Mouse (Mus musculus): Measurements from ENCODE around the gene Lrrk1.

Lrrk1 gene

DNA sequence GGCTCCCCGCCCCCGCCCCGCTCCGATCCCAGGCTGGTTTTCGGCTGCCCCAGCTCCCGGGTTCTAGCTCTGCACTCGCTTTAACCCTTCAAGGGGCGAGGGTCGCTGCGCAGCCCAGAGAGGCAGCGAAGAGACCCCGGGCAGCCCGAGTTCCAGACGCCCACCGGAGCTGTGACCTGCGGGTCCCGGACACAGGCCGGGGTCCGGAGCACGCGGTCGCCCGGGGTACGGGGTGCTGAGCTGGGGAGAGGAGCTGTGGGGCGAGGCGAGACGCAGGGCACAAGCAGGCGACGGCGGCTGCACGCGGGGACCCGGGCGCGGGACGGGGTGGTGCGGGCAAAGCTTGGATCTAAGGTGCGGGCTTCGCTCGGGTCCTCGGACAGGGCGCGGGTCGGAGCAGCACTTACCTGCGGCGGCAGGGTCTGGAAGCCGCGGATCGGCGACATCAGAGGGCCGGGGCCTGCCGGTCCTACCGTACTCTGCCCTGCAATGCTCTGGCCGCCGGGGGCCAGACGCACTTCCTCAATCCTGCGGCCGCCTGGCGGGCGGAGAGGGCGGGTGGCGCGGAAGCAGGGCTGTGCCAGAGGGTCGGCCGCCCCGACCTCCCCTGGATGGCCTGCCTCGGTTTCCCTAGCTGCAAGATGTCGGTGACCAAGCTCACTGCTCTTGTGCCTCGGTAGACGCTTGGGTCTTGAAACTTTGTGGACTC lies at the start of gene Lrrk1:
Gene Lrrk1 (minus strand): TSS at position 538 of the 709 bp plus-strand sequence.
- peak; percentile 82 to 83 for DNase-seq

DNA sequence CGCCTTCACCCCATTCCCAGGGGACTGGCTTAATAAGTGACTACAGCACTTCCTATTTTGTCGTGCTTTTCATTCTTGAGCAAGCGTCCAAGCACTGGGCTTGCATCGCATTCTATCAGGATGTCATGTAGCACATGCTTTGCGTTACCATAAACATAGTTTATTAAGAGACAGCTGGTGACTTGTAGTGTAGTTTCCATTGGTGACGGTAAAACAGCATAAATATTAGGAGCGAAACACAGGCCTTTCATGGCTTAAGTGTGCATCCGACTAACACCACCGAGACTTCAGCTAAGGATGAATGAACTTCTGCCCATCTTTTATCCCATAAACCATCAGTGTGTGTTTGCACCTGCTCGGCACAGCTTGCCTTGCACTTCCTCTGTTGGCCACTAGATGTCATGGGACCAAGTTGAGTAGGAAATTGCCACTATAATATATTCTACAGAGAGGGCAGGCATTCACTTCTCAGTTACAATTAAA lies 46.3 kb upstream of the Lrrk1 start:
- DNase-seq, result peak; percentile 57 to 74

DNA sequence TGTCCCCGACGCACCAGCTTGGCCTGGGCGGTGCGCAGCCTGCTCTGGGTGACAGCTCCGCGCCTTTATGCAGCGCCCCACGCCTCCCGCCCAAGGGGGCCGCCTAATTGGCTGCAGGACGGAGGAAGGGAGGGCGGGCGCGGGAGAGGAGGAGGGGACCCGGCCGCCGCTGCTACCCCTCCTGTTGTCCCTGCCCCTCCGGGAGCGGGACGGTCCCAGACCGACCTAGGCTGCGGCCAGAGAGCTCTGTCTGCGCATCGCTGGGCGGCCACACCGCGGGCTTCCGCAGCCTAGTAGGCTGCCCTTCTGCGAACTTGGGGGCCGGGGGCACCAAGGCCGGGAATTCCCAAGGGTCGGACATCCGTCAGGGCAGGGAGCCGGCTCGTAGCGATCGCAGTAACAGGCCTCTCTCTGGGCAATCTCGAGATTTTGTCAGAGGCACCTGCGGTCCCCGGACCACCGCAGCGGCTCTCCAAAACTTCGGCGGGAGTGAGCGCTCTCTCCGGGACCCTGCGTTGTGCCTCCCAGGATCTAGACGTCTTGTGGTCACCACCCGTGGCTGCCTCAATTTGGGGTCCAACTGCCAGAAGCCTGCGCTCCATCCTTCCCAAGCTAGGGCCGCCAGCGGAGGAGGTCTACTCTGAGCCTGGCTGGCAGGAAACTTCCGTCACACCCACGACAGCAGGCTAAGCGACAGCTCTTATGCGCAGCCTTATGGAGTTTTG lies 39.4 kb upstream of the Lrrk1 start, which contains the start of gene Aldh1a3:
Gene Aldh1a3 (minus strand): TSS at position 81 of the 725 bp plus-strand sequence.
- DNase-seq, result peak; percentile 53 to 73

DNA sequence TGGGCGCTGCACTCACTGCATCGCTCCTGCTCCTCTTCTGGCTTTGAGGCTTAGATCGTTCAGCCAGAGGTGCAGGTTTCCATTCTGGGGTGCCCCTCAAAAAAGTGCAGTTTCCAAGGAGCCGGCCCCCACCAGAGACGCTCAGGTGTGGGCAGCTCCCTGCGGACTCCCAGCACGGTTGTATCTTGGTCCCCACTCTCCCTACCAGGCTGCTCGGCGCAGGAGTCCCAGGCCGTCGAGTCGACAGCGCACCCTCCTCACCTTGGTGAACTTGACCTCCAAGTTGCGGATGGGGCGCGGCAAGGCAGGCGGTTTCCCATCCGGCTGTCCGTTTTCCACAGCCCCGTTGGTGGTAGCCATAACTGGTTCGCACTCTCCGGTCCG lies 38.9 kb upstream of the Lrrk1 start:
- no peak for DNase-seq

DNA sequence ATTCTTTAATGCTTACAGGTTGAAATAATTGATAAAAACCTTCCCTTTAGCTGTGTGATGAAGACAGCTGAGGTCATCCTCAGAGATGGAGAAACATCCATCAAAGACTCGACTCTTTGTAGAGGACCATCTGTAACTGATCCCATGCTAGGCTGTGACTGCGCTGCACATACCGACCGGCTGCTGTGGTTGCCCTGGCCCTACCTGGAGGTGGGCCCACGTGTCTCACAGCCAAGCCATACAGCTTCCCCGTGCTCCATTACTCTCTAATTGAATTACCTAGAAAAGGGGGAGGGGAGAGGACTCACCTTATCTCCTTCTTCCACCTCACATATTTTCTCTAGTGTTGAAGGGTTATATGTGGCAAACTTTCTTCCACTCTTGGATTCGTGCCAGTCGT lies 33.8 kb upstream of the Lrrk1 start:
- no peak for DNase-seq

DNA sequence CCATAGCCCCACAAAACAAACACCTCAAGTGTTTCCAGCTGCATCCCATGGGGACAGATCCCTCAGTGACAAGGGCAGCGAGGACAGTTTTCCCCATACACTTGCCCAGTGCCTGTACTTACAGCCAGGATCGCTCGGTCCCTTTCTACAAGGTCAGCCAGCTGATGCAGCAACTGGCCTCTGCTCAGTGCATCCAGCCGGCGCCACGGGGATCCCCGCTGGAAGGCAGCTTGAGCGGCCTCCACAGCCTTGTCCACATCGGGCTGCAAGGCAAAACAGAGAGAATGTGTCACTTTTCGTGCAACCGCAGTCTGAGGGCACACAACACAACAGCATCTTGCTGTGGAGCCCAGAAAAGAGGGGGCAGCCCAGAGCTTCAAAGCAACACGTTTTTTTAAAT lies 30.8 kb upstream of the Lrrk1 start:
- no peak for DNase-seq

DNA sequence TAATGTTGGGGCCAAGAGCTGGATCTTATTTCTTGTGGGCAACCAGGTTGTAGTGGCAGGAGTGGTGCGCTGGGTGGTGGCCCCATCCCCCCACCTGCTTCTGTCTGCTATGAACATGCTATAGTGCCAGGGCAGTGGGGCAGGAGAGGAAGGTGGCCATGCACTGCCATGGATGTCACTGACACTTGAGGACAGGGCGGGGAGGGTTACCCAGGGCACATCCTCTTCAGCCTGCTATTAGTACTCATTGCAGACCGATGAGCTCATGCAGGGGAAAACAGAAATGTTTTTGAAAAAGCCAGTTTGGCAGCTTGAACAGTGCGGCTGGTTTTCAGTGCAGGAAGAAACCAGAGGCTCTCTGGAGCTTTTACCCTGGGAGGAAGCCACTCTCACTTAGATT lies 28.7 kb upstream of the Lrrk1 start:
- no peak for DNase-seq

DNA sequence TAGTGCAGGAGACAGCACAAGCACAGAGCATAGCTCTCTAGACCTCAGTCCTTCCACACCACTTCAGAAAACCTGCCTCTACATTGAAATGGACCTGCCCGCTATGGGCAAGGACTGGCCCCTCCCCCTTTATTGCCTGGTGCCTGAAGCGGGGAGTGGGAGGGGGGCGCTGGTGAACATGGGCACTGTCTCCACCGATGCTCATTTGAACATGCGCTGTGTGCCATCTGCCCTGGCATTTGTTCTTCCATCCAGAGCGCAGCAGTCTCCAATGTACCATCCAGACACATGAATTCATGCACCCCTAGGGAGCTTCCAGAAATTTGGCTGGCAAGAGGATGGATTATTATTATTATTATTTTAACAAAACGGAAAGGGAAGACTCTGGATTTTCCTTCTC lies 24.9 kb upstream of the Lrrk1 start:
- no peak for DNase-seq

DNA sequence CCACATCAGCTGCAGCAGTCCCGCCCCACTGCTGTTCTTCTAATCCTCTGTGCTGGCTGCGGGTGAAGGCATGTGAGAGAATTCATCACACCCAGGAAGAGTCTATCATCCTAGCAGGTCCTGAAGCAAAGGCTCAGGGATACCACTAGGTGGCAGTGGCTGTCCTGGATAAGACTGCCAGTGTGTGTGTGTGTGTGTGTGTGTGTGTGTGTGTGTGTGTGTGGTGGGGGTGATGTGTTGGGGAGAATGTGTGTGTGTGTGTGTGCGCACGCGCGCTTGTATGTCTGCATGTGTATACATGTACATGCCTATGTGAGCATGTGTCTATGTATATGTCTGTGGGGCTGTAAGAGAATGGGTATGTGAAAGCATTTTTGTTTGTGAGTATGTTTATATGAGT lies 21.3 kb upstream of the Lrrk1 start:
- DNase-seq, result peak; percentile 35 to 39

DNA sequence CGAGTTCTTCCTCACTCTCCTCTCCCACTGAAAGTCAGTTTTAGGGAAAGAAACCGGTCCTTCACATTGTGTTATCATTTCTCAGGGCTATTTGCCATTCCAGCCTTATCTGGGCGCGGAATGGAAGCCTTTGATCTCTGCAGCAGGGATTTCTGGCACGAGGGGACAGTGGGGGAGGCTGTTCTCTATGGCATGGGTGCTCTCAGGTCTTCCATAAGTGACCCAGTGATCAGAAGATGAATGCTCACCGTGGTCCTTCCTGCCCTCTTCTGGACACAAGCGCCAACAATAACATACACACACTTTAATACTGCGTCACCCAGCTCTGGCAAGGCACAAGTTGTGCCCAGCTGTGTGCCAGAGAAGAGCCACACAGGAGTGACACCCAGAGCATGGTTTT lies 18.8 kb upstream of the Lrrk1 start:
- no peak for DNase-seq

DNA sequence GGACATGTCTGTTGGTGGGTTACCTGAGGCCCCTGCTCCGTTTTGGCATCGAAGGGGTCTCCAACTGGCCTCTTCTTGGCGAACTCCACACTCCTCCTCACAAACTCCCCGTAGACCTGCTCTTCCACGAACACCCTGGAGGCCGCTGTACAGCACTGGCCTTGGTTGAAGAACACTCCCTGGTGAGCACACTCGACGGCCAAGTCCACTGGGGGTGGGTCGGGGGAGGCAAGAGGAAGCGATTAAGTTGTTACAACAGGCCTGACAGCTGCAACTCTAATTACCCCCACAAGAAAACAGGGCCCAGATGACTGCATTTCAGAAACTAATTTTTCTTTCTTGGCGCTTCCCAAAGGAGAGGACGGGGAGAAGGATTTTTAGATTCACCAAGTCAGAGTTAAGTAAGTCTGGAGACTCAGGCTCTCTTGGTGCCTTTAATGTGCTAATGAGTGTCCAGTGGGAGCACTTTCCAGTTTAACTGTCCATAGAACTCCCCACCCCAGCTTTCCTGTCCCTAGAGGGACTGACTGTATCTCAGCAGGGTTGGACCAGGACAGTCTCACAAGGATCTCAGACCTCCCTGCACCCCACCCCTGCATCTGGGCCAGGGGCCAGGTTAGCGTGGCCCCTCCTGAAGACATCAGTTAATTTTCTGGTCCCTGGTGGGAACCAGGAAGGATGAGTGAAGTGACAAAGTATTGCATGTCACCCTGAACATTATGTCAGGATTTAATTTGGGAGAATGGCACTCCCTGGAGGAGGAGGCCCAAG lies 18.0 kb upstream of the Lrrk1 start:
- peak in 1 of 2 experiments; percentile 77 for DNase-seq

DNA sequence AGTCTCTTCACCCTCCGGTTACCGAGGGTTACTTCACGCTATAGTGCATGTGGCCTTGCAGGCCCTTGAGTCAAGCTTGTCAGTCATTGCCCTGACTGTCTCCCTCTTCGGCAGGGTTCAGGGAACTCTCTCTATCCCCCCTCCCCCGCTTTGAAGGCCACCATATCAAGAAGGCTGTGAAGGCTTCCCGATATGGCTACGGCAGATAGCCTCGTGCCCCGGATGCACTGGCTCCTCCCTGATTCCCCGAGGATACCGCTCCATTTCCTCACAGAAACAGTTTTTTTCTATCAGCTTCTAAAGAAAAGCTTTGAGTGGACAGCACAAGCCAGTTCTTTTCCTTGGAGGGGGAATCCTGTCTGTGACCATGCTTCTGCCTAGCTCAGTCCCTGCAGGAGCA lies 17.4 kb upstream of the Lrrk1 start:
- DNase-seq, result no peak

DNA sequence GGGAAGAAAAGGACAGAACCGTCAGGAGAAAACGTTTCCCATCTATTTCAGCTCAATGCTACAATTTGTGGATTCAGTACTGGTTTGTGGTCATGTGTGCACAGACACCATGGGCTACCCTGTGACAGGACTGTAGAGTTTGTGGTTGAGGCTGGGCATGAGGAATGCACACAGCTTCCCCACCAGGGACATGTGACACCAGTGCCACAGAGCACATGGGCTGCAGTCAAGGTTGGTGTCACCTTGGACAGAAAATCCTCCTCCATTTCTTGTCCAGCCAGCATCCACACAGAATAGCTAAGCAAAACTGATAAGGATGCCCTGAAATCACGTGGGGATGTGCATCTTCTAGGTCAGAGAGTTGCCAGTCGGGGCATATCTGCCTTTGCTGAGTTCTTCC lies 16.7 kb upstream of the Lrrk1 start:
- DNase-seq, result peak in 1 of 2 experiments; percentile 7

DNA sequence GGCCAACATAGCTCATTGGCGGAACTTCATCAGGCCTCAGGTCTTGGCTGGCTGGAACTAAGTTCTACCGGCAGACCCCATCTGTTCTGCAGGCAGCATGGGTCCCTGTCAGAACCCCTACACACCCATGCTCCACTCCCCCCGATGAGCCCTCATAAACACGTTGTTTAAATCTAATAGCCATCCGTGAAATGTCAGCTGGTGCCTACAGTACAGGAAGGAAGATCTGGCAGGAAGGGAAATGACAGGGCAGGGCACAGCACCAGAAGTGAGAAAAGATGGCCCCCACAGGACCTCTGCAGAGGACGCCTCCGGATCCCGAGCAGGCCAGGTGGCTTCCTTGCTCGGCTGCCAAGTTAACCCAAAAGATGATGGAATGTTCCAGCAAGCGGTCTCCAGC lies 16.0 kb upstream of the Lrrk1 start:
- DNase-seq, result peak in 1 of 2 experiments; percentile 32

DNA sequence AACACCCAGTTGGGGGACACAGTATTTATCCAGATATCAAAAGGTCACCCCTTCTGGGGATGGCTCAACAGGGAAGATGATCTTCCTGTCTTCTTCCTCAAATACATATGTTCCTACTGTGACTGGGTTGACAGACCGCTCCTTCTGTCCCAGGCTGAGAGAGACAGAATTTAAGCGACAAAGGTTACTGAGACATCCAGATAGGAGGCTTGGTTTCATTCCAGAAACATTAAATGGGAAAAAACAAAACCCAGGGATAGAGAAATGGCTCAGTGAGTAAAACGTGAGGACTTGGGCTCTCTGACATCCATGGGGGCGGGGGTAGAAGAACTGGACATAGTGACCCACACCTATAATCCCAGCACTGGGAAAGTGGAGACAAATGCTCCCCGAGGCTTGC lies 14.7 kb upstream of the Lrrk1 start:
- no peak for DNase-seq

DNA sequence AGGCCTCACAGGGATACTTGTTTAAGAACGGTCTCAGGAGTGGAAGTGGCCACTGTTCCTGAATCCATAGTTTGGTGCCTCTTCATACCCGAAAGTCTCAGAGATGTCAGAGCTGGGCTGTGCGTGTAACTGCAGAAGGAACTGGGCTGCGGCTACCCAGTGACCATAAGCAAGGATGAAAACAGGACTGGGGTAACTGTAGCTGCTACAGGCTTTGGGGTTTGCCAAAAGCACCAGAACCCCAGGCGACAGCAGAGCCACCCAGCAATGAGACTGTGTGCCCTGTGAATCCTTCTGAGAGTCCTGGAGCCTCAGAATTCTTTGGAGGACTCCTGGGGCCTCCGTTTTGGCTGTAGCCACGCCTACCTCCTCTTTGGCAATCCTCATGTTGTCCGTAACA lies 13.5 kb upstream of the Lrrk1 start:
- DNase-seq, result no peak

DNA sequence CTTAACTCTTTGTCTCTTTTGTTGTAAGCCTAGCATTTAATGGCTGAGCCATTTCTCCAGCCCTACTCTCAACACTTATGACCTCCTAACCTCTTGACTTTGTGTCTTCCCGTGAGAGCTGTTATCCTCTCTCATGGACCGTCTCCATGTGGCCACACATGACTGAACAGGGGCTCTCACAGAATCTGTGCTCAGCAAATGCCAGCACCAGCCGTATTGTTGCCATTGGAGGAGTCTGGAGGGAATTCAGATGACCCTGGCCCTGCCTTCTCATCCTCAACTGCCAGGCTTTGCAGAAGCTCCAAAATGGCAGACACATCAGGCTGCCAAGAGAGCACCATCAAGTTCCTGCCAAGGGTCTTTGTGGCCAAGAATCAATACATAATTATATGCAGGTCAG lies 9.1 kb upstream of the Lrrk1 start:
- DNase-seq, result no peak

DNA sequence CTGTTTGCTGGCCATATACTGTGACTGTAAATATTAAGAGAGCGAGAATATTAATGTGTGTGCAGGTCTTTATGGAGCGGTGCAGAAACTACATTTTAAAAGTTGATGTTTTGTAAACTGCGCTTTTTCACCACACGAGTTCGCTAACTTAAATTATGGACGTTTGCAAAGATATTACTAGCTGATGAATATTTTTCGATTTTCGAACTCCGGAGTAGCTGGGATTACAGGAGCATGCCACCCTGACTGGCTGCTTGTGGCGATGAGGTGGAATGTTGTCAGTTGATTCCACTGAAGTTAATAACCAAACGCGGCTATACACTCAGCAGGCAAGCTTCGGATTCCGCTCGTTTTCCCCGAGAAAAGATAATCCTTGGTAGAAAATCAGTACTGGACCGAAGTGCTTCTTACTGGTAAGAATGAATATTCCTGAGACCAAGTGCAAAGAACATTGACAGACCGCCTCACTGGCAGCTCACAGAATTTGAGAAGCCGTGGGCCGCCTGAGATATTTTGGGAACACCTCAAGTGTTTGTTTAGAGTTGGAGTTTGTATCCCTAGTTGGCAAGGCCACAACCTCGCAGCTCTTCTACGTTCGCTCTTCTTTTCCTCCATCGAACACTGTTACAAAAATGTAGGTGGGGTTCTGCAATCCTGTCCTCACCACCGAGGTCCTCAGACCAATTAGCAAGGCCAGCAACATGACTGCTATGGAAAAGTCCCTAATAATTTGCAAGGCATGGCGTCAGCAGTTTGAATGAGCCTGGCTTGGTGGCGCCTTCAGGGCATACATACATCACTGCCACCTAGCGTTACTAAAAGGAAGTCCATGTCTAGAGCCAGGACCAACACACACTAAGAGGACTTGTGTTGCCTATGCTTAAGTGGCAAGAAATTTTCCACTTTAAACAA lies 727 bp upstream of the Lrrk1 start:
- peak; percentile 76 to 81 for DNase-seq

DNA sequence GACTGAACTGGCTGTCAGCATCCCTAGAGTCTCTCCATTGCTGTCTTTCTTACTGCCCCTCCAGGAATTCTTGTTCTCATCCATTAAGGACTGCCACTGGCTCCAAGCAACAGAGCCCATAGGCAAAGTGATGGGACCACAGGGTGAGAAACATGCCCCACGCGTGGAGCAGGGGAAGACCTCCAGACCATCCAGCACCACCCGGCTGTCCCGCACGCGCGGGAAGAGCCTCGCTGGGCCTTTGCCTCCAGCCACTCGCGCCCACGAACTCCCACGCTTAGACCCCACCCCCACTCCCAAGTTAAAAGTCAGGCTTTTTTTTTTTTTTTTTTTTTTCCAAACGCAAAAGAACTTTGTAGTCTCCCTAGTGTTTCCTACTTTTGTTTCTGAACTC lies 734 bp downstream of the Lrrk1 start:
- DNase-seq, result peak in 1 of 2 experiments; percentile 36

DNA sequence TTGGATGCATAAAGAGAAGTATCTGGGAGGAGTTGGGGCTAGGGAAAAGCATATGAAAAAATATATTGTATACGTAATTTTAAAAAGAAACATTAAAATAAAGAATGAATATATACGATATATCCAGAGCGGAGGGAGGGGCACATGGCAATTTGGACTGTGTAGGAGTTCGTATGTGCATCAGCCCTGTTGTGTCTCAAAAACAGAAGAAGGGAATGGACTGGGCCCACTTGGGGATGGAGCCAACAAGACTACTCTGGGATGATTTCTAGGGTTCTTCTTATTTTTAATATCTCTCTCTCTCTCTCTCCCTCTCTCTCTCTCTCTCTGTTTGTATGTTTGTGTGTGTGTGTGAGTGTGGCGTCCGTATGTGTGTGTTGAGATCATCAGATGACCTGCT lies 1.7 kb downstream of the Lrrk1 start:
- DNase-seq, result no peak

DNA sequence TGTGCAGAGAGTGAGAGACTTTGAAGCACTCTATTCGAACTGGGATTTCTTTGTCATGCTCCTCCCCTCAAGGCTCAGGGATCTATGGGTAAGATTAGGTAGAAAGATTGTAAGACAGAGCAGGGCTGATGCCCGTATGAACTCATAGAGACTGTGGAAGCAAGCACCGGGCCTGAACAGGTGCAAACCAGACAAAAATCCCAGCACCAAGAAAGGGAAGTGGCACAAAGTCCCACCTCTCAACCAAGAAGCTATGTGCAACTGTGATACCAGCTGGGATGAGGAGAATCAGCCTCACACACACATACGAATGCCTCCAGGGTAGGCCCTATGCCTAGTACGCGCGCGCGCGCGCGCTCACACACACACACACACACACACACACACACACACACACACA lies 2.3 kb downstream of the Lrrk1 start:
- no peak for DNase-seq

DNA sequence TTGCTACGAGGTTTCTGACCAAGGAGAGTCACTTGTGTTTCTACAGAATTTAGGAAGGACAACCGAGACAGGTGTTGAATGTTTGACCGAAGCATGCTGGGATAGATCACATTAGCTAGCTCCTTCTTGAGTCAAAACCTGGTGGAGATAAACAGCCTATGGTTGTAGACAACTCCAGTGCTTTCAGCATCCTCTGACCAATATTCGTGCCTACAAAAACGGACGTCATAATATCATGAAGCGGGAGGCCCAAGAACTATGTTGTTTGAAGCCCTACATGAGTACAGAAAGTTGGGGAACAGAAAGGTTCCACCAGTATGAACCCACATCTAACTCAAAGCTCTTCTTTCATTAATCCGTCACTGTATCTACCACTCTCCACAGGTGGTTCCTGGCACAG lies 3.3 kb downstream of the Lrrk1 start:
- no peak for DNase-seq

DNA sequence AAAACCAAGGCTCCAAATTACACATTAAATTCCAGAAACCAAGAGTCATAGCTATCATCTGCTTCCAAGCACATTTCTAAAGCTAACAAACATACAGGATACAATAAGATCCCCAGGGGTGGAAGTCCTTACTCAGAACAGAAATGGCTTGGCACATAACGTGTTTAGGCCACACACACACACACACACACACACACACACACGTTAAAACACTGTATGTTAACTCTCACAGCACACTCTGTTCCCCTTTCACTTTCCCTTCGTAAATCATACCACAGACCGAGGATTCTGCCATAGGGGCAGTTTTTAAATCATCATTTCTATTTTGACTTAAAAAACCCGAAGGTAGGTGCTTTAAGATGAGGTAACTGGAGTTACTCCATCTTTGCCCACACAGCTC lies 3.9 kb downstream of the Lrrk1 start:
- no peak for DNase-seq
